Mouse (Mus musculus) layer of hippocampus, adult 11-12 months (tissue): Measurements from ENCODE around the gene Lig1.
A peak's percentile ranks its signal among the peaks of the same experiment; 100 is the strongest.
"Not testable (repeated sequence)": the region's sequence is repeated elsewhere in the genome, so short reads cannot be mapped to it uniquely, and the experiment has no call there.

Experiments used
- DNase-seq: peaks from one replicate; pipeline ENCODE4 v3.0.0; 2022; ENCODE audit warnings: low spot score

Gene Lig1

GRCm38 (mm10) chr7:13277081-13277480 is at the start of gene Lig1:
Gene Lig1 (plus strand): TSS chr7:13277283.
- no peak for DNase-seq

DNA sequence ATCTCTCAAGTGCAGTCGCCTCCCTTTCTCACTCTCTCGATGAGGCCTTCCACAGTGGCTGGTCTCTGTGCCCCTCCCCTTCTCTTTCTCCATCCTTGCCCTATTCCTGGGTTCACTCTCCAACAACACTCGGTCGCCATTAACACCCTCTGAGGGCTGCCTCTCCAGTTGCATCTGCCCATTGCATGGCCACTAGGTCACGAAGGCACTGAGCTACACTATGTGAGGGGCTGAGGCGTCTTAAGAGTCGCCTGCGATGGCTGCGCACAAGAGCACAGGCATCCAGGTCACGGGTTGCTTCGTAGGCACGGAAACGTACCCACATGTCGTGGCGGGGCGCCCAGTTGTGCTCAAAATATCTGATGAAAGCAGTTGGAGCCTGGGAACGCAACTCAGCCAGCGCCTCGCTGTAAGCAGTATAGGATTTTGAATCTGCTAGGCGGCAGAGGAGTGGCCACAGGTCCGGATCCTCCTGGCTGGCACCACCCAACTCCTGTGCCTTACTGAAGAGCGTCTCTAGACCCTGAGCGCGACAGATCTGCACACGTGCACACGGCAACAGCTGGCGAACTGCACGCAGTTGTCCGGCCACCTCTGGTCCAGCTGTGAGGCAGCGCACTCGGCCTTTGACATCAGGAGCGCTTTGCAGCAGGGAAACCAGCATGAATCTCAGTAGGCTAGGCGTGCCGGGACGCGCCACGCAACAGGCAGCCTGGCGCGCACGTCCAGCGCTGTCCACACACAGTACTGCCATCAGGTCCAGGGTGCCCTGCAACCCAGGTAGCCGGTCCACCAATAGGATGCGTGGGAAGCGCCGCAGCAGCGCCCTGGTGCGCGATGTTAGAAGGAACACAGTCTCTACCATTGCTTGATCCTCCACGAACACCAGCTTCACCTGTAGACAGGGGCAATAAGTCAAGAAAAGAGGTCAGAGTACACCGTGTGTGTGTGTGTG is 16.1 kb upstream of the Lig1 start:
- DNase-seq: peak; percentile 5

DNA sequence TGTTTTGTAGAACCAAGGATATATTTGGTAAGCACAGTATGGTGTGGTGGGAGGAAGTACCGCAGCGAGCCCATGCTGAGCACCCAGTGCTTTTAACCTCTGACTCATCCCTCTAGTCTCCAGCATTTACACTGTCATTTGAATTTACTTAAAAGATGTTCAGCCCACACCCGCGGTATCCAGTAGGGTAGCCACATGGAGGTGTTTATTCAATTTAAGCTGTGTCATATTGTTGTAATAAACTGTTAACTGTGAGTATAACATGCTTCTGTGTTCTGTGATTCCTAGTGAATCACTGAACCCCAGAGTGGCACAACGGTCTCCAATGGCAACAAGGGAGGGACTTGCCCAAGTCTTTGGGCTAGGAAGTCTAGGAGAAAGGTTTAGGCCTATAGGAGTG is 13.2 kb upstream of the Lig1 start:
- peak; percentile 8 for DNase-seq

DNA sequence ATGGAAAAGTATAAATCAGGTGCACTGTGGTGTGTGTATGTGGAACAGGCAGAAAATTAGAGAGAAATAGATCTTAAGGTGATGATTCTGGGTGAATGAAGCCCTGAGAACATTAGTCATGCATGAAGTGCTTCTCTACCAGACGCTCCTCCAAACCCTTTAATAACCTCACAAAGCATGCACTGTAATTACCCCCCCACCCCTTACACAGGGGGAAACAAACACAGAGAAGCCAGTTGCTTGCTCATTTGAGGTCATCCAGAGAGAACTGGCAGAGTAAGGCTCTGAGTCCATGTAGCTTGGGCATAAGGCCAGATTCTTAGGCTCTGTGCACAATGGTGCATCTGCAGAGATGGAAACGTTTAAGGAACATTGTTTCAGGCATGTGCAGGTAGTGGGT is 12.7 kb upstream of the Lig1 start:
- no peak for DNase-seq

GRCm38 (mm10) chr7:13268749-13269260 is 8.3 kb upstream of the Lig1 start:
- no peak for DNase-seq

- DNase-seq: no peak
Measured at GRCm38 (mm10) chr7:13269394-13269793, 7.7 kb upstream of the Lig1 start.

DNA sequence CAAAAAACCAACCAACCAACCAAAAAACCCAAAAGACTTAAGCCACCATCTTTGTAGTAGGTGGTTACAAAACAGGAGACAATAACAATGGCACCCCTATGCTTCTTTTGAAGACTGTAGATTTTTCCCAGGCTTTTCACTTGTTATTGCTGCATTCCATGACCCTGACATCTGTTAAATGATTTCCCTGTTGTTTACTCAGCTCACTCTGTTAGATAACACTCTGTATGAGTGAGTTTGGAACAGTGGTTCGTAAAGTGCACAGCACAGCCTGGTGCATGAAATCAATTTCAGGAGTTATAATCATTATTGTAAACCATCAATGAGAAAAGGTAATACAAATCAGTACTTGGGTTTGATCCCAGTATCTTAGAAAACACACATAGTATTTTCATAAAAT is 5.4 kb upstream of the Lig1 start:
- no peak for DNase-seq

DNA sequence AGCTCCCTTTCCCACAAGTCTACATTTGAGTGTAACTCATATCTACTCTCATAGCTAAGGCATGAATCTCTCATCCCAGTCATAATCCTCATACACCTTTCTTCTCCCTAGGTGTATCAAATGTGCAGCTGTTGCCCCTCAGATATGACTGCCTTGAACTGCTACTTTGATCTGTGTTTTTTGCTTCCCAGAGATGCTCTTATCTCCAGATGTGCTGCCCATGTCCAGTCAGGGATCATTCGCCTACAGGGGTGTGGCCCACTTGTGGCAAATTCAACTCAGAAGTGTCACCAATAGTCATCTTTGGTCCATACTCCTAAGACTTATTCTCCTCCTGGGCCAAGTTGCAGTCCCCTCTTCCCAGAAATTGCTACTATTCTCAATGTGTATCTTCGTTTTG is 750 bp downstream of the Lig1 start:
- DNase-seq: no peak

GRCm38 (mm10) chr7:13278308-13278891 is 1.3 kb downstream of the Lig1 start, which contains the start of gene Zswim9:
Gene Zswim9 (minus strand): TSS chr7:13278721.
- DNase-seq: peak; percentile 92

DNA sequence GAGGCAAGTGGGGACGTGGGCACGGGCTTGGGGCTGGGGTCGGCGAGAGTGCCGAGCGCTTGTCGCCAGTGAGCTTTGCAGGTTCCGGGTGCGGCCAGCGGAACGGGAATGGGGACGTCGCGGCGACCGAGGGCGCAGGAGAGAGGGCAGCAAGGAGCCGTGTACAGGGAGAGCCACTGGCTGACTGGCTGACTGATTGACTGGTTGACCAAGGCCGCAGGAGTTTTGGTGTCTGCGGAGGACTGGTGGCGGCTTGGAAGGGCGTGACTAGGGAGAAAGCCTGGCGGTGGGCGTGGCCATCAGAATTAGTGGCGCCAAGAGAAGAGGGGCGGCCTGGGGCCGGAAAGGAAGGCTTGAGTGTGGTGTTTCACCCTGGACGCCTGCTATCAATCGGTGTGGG is 1.9 kb downstream of the Lig1 start:
- not testable (repeated sequence) for DNase-seq

DNA sequence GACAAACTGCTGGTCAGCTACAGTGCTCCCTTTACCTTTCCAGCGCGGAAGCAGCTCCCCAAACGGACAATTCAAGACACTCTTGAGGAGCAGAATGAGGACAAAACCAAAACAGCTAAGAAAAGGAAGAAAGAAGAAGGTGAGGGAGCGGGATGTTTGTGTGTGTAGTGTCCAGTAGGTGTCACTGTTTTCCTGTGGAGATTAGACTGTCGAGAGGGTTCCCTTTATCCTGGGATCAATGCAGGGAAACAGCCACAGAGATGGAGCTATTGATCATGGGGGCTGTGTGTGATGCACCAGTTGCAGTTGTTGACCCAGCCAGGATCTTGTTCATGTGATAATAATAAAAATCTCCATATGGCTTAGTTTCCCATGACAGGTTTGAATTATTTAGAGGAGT is 11.5 kb downstream of the Lig1 start:
- DNase-seq: peak; percentile 13

DNA sequence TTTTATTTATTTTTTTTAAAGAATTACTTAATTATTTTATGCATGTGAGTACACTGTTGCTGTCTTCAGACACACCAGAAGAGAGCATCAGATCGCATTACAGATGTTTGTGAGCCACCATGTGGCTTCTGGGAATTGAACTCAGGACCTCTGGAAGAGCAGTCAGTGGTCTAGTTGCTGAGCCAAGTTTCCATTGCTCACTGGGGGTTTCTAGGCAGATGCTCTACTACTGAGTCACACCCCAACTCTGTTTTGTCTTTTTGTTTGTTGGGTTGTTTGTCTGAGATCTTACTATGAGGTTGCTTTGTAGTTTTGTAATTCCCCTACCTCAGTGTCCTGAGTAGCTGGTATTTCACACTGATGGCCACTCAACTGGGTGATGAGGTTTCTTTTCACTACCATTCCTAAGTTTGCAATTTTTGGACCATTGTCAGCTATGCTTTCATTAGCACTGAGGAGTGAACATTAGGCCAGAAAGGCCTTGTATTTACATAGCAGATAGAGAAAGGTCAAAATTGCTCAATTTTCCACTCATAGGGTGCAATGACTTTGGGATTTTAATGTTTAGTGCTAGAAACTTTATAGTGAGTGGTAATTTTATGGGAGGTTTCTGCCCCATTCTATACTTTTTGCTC is 13.1 kb downstream of the Lig1 start:
- DNase-seq: no peak

- DNase-seq: no peak
Measured at GRCm38 (mm10) chr7:13291370-13291769, 14.3 kb downstream of the Lig1 start.

GRCm38 (mm10) chr7:13293878-13294855 is 17.1 kb downstream of the Lig1 start:
- no peak for DNase-seq

DNA sequence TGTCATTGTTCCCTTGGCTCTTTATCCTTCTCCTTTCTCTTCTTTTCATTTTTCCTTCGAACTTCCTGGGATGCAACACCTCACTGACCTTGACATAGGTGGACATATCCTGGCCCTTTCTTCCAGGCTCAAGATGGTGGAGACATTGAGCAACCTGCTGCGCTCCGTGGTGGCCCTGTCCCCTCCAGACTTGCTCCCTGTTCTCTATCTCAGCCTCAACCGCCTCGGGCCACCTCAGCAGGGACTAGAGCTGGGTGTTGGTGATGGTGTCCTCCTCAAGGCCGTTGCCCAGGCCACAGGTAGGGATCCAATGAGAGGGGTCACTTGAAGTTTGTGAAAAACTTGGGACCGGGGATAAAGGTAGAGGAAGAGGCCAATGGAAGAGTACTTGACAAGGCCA is 18.2 kb downstream of the Lig1 start:
- DNase-seq: no peak

- no peak for DNase-seq
Measured at GRCm38 (mm10) chr7:13297636-13298035, 20.6 kb downstream of the Lig1 start.

DNA sequence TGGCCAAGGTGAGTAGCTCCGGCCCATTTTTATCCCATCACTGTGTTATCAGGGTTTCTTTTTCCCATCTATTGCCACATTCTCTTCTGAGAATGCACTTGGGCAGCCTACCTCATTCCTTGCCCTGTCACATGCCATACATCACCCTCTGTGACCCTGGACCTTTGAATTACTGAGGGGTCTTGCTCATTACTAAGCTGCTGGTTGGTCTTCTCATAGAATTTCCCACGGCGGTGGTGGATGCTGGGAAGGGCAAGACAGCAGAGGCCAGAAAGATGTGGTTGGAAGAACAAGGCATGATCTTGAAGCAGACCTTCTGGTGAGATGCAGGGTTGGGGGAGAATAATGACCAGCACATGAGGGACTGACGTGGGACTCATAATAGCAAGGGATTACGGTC is 21.7 kb downstream of the Lig1 start:
- DNase-seq: no peak

- DNase-seq: no peak
Measured at GRCm38 (mm10) chr7:13301643-13302042, 24.6 kb downstream of the Lig1 start.

DNA sequence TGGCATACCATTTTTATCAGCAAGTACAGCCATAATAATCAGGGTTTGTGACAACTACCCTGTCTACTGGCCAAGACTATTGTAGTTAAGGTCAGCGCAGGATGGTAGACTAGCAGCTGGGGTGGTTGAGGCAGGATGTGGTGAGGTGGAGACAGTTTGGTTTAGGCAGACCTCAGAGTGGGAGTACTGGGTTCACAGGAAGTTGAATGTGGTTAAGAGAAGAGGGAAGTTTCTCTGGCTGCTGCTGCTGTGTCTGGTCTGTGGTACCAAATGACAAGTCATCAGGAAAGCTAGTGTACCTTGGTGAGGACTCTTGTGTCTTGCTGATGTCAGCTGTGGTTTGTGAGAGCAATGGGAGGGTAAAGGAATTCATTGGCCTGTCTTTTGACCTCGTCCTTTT is 25.7 kb downstream of the Lig1 start:
- no peak for DNase-seq

GRCm38 (mm10) chr7:13303372-13303771 is 26.3 kb downstream of the Lig1 start:
- no peak for DNase-seq

DNA sequence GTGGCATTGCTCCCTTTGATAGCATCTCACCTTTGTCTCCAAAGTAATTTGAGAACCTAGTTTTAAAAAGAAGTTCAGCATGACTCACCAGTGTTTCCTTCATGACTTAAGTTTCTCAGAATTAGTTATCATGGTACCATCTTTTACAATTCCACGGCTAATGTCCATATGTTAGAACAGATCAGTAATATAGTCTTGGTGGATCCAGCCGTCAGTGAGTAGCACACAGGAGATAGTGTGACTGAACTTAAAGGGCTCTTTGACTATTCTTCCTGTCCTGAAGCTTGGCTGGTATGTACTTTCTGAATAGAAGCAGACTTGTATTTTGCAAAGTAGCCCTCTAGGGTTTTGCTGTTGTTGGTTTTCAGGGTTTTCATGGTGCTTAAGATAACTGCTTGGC is 32.3 kb downstream of the Lig1 start:
- DNase-seq: no peak
